Mouse (Mus musculus): ENCODE measurements around the gene Hinfp. TPM values are rescaled to one million over a fixed set of nuclear protein-coding genes. Genes with fewer than 3 reads are reported as not detected.
"Not testable (repeated sequence)": the region's sequence is repeated elsewhere in the genome, so short reads cannot be mapped to it uniquely, and the experiment has no call there.

Hinfp gene
- total RNA-seq, 2 experiments from 2014 or later, result 9.8 to 11.0 TPM

GRCm38 (mm10) chr9:44332918-44333638 is 27.6 kb upstream of the Hinfp start:
- DNase-seq, result no peak

GRCm38 (mm10) chr9:44330736-44331135 is 25.3 kb upstream of the Hinfp start:
- DNase-seq, result no peak

GRCm38 (mm10) chr9:44327926-44328325 is 22.5 kb upstream of the Hinfp start:
- DNase-seq, result no peak

- DNase-seq, result no peak
Measured at GRCm38 (mm10) chr9:44327064-44327711, 21.7 kb upstream of the Hinfp start.

GRCm38 (mm10) chr9:44326371-44327063 is 21.0 kb upstream of the Hinfp start:
- DNase-seq, result peak; percentile 69

GRCm38 (mm10) chr9:44325768-44326370 is 20.4 kb upstream of the Hinfp start, which contains the start of gene Dpagt1:
Gene Dpagt1, plus strand, starts transcription at chr9:44326019.
- no peak for DNase-seq

GRCm38 (mm10) chr9:44325032-44325767 is 19.7 kb upstream of the Hinfp start:
- DNase-seq, result not testable (repeated sequence)

- DNase-seq, result no peak
Measured at GRCm38 (mm10) chr9:44324147-44324546, 18.7 kb upstream of the Hinfp start.

GRCm38 (mm10) chr9:44323656-44324055 is 18.2 kb upstream of the Hinfp start:
- DNase-seq, result not testable (repeated sequence)

GRCm38 (mm10) chr9:44320799-44321133 is 15.3 kb upstream of the Hinfp start:
- no peak for DNase-seq

- peak; percentile 85 for DNase-seq
Measured at GRCm38 (mm10) chr9:44319887-44320798, 14.7 kb upstream of the Hinfp start, which contains the start of gene C2cd2l. Gene C2cd2l, minus strand, starts transcription at chr9:44320285.

GRCm38 (mm10) chr9:44319105-44319886 is 13.8 kb upstream of the Hinfp start:
- peak; percentile 49 for DNase-seq

- DNase-seq, result no peak
Measured at GRCm38 (mm10) chr9:44318826-44319095, 13.3 kb upstream of the Hinfp start.

- no peak for DNase-seq
Measured at GRCm38 (mm10) chr9:44318076-44318825, 12.8 kb upstream of the Hinfp start.

- DNase-seq, result no peak
Measured at GRCm38 (mm10) chr9:44317452-44317851, 12.0 kb upstream of the Hinfp start.

GRCm38 (mm10) chr9:44314910-44315309 is 9.4 kb upstream of the Hinfp start:
- no peak for DNase-seq

- DNase-seq, result no peak
Measured at GRCm38 (mm10) chr9:44314257-44314547, 8.7 kb upstream of the Hinfp start.

- DNase-seq, result no peak
Measured at GRCm38 (mm10) chr9:44313476-44314256, 8.2 kb upstream of the Hinfp start.

Measured in gastrocnemius, postnatal 10 days (tissue).